Mouse (Mus musculus) c-Kit-positive CD71-positive TER-119-negative erythroid progenitor cells, embryonic 14.5 days (primary cell): Measurements from ENCODE around the gene Il2ra.
"Not testable (repeated sequence)": the region's sequence is repeated elsewhere in the genome, so short reads cannot be mapped to it uniquely, and the experiment has no call there.

Source experiments
- DNase-seq: peaks from one replicate; pipeline ENCODE4 v3.0.0-alpha.2; 2013; ENCODE audit warnings: low read depth

Gene Il2ra

DNA sequence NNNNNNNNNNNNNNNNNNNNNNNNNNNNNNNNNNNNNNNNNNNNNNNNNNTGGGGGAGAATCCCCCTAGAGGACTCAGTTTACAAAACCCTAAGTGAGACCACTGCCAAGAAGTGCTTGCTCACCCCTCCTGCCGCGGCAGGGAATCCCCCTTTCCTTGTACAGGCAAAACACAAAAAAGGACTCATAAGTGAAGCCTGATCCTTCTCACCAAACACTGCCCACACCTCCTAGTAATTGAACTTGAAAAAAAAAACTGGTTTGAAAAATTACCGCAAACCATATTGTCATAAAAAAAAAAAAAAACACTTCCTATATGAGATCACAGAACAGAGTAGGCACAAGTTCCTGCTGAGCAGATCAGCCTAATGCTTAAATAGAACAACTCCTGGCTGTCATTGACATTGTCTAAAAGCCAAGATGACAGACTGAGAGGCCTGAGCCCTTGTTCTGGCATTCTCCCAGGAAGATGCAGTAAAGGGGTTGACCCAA lies at the start of gene Il2ra:
Il2ra (plus strand) TSS at position 357 of the 491 bp plus-strand sequence.
- no peak for DNase-seq

GRCm38 (mm10) chr2:11596690-11597089 lies 45.9 kb upstream of the Il2ra start:
- no peak for DNase-seq

GRCm38 (mm10) chr2:11597906-11598305 lies 44.7 kb upstream of the Il2ra start:
- no peak for DNase-seq

DNA sequence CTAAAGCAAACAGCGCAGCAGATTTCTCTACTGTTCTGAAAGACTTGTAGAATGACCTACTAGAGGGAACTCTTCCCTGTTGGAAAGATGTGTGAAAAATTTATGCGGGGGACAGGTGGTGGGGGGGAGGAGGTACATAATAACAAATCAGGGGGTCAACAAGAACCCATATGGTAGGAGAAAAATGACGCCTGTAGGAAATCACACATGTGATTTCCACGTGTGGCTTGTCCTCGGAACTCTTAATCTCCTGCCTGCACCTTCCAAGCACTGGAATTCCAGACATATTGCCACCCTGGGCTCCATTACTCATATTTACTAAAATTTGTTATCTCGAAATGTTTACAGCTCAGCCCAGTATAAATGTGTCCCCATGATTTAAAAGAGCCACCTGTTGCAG lies 40.8 kb upstream of the Il2ra start:
- no peak for DNase-seq

- DNase-seq: peak; percentile 91
Observed at GRCm38 (mm10) chr2:11602506-11603489, 39.8 kb upstream of the Il2ra start.

- DNase-seq: no peak
Observed at GRCm38 (mm10) chr2:11604053-11604452, 38.6 kb upstream of the Il2ra start, which contains the start of gene Rbm17. Gene Rbm17 (minus strand): TSS chr2:11604153.

DNA sequence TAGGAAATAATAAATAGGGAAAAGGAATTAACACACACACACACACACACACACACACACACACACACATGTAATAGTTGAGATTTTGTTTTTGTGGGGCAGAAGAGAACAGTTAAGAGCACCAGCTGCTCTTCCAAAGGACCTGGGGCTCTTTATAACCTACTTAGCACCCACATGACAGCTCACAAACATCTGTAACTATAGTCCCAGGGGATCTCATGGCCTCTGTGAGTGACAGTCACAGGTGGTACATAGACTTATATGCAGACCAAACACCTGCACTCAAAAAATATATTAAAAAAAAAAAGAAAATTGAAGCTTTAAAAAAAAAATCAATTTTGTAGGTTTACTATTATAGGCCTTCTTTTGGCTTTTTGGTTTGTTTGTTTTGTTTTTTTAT lies 37.7 kb upstream of the Il2ra start:
- no peak for DNase-seq

- not testable (repeated sequence) for DNase-seq
Observed at GRCm38 (mm10) chr2:11606718-11607117, 35.9 kb upstream of the Il2ra start.

- DNase-seq: not testable (repeated sequence)
Observed at GRCm38 (mm10) chr2:11612939-11613338, 29.7 kb upstream of the Il2ra start.

GRCm38 (mm10) chr2:11616846-11617245 lies 25.8 kb upstream of the Il2ra start:
- DNase-seq: no peak

DNA sequence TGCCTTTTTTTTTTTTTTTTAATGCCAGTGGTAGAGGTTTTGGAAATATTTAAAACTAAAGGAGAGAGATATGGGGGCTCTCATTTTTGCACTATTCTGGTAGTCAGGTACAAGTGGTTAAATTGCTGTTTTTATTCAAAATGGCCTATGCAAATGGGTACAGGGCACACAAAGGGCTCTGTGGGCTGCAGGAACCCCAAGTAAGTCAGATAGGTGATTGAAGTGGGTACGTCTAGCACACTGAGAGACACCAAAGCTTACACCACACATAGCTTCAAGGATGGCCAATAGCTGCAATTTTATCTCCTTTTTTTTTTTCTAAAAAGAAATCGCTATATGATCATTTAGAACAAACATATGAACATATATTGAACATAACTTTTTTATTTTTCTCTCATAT lies 23.0 kb upstream of the Il2ra start:
- DNase-seq: no peak

- DNase-seq: no peak
Observed at GRCm38 (mm10) chr2:11623173-11623572, 19.4 kb upstream of the Il2ra start.

GRCm38 (mm10) chr2:11623726-11624125 lies 18.9 kb upstream of the Il2ra start:
- DNase-seq: no peak

- DNase-seq: no peak
Observed at GRCm38 (mm10) chr2:11625890-11626289, 16.7 kb upstream of the Il2ra start, which contains the start of gene Gm17490. Gene Gm17490 (minus strand): TSS chr2:11626264.

- DNase-seq: no peak
Observed at GRCm38 (mm10) chr2:11635035-11635434, 7.6 kb upstream of the Il2ra start.

DNA sequence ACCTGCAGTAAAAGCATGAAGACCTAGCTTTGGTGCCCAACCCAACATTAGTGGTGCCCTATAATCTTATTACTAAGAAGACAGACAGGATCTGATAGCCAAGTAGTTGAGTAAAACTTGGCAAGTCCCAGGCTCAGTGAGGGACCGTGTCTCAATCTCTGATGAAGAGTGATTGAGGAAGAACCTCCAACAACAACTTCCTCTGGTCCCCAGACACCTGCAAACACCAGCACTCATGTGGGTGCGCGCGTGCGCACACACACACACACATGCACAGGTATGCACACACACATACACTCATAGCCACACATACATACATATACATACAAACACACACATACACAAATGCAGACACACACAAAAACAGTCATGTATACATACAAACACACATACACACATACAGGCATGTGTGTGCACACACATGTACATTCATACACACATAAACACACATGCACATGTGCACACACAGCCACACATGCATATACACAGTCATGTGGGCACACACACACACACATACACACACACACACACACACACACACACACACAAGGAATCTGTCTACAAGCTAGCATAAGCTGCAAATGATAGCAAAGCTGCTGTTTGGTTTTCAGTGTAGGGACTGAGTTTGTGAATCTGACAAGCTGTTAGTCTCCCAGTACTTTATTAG lies 7.0 kb upstream of the Il2ra start:
- no peak for DNase-seq

DNA sequence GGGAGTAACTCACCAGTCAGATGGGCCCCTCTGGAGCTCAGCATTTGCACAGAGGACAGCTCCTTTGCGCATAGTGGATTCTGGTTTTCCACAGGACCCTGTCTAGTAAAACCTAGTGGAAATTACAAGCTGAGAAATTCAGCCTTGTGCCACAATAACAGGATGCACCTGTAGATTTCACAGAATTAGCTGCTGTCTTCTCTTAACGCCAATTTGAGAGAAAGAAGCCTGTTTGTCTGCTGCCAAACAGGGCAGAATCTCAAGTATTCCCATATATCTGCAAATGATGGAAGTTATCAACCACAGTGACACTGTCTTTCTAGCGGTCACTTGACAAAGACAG lies 6.5 kb upstream of the Il2ra start:
- no peak for DNase-seq

- no peak for DNase-seq
Observed at GRCm38 (mm10) chr2:11637115-11637514, 5.5 kb upstream of the Il2ra start.

- no peak for DNase-seq
Observed at GRCm38 (mm10) chr2:11644057-11644456, 1.4 kb downstream of the Il2ra start.

DNA sequence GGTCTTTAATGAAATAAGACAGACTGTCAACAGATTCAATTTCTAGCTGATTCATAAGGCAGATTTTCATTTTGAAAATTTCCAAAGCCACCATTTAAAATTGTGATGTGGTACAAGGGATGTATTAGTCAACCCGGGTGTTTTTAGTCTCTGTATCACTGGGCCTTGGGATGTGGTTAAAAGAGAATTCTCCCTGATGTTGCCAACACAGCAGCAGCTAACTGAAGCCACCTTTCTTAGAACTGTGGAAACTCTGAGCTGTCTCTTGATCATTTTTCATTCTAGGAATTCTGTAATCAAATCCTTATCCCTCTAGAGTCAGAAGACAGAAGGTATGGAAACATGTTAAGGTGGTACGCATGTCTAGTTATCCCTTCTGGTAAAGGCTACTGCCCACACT lies 2.7 kb downstream of the Il2ra start:
- no peak for DNase-seq

GRCm38 (mm10) chr2:11651476-11651875 lies 8.9 kb downstream of the Il2ra start:
- DNase-seq: no peak

- no peak for DNase-seq
Observed at GRCm38 (mm10) chr2:11652196-11652595, 9.6 kb downstream of the Il2ra start.

GRCm38 (mm10) chr2:11652780-11653179 lies 10.2 kb downstream of the Il2ra start:
- DNase-seq: no peak
